Mouse (Mus musculus): ENCODE results near the gene Loxl1.

GRCm38 (mm10) chr9:58295345-58295744, 17.6 kb downstream of the Loxl1 start:
- no peak for TF ChIP-seq RAD21 (IDR thresholded peaks at IDR 0.05; ENCODE audit: low read depth, low read length)
- TF ChIP-seq ZNF384 (IDR thresholded peaks at IDR 0.05; ENCODE audit: low read depth, low read length): no peak

All from CH12.LX (cell line).